Mouse (Mus musculus) heart, embryonic 12.5 days (tissue): ENCODE data around the gene Apeh. TPM values are rescaled to one million over a fixed set of nuclear protein-coding genes. Genes with fewer than 3 reads are reported as not detected.

Experiments used
- ATAC-seq: fragments of 200-750 bp; cut with Nextera tagmentation; 2 replicates; pipeline ENCODE4 v1.8.0; 2017; ENCODE audit warnings: moderate TSS enrichment, moderate library complexity; ENCODE audit not compliant: insufficient number of reproducible peaks, low FRiP score
- H3K27ac ChIP-seq: fragments of 300-500 bp; sonication (generic); 2 replicates; pipeline ENCODE4 v1.5.1; 2016; ENCODE audit warnings: mild to moderate bottlenecking, moderate library complexity; ENCODE audit not compliant: poor library complexity, severe bottlenecking
- H3K27me3 ChIP-seq: fragments of 300-500 bp; sonication (generic); replicated peaks from 2 replicates; pipeline ENCODE4 v1.6.1; 2016; ENCODE audit warnings: mild to moderate bottlenecking, moderate library complexity
- H3K36me3 ChIP-seq: fragments of 300-500 bp; sonication (generic); 2 replicates; pipeline ENCODE4 v1.6.1; 2016; ENCODE audit warnings: mild to moderate bottlenecking, moderate library complexity
- H3K4me1 ChIP-seq: fragments of 300-500 bp; sonication (generic); replicated peaks from 2 replicates; pipeline ENCODE4 v1.6.1; 2016; ENCODE audit warnings: mild to moderate bottlenecking
- H3K4me2 ChIP-seq: fragments of 300-500 bp; sonication (generic); 2 replicates; pipeline ENCODE4 v1.6.1; 2016; ENCODE audit warnings: mild to moderate bottlenecking, moderate library complexity
- H3K4me3 ChIP-seq: fragments of 300-500 bp; sonication (generic); 2 replicates; pipeline ENCODE4 v1.5.1; 2016; ENCODE audit warnings: mild to moderate bottlenecking
- H3K9ac ChIP-seq: fragments of 300-500 bp; sonication (generic); 2 replicates; pipeline ENCODE4 v1.6.1; 2016; ENCODE audit warnings: mild to moderate bottlenecking, moderate library complexity
- H3K9me3 ChIP-seq: fragments of 300-500 bp; sonication (generic); replicated peaks from 2 replicates; pipeline ENCODE4 v1.6.1; 2016; ENCODE audit warnings: mild to moderate bottlenecking, moderate library complexity
- WGBS: fragments of 180-500 bp; shearing (Covaris S2); methylation state at CpG from one replicate; pipeline ENCODE4 v1.1.7; 2016; 5-methylcytosine and 5-hydroxymethylcytosine counted together
- polyA plus RNA-seq: library from polyadenylated mRNA; unstranded; fragments of >200 nt; fragmentation: Nextera tagmentation; extraction: Ambion mirVana; gene quantifications from 2 replicates; pipeline ENCODE4 v1.2.1, GENCODE M21; 2016

The Apeh gene
- polyA plus RNA-seq, 1 experiment from 2014 or later = 51.1 TPM

GRCm38 (mm10) chr9:108133478-108133877 is 39.1 kb upstream of the Apeh start:
- Histone ChIP-seq H3K9me3 (no peaks in the 10 kb centered on the region), H3K4me1 (peaks cover 22% of the 10 kb centered on the region), H3K27me3 (peaks cover 21% of the 10 kb centered on the region; the same call in 1 of the 2 replicates), H3K9ac (no peak overlapping the region), H3K4me3 (no peak overlapping the region), H3K27ac (no peak overlapping the region), H3K4me2 (no peak overlapping the region), H3K36me3 (no peaks in the 10 kb centered on the region)
- no peak for ATAC-seq
- 100% methylated on average over 1 of the region's 1 CpGs for WGBS

DNA sequence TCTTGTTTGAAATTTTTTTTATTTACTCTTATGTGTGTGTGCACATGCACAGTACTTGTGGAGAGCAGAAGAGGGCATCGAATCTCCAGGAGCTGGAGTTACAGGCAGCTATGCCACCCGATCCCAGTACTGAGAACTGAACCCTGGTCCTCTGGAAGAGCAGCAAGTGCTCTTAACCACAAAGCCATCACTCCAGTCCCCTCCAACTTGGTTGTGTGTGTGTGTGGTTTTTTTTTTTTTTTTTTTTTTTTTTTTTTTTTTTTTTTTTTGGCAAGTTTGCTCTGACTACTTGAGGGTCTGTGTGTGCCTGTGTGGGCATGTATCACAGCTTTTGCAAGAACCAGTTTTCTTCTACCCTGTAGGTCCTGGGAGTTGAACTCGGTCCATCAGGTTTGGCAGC is 38.0 kb upstream of the Apeh start:
- peaks cover 21% of the 10 kb centered on the region for H3K4me1 ChIP-seq
- H3K27ac ChIP-seq = no peak overlapping the region
- H3K4me3 ChIP-seq = no peak overlapping the region
- H3K36me3 ChIP-seq = no peaks in the 10 kb centered on the region
- peaks cover 21% of the 10 kb centered on the region; the same call in 1 of the 2 replicates for H3K27me3 ChIP-seq
- WGBS = 89% methylated on average over 3 of the region's 3 CpGs
- no peak overlapping the region for H3K4me2 ChIP-seq
- ATAC-seq = no peak
- H3K9me3 ChIP-seq = no peaks in the 10 kb centered on the region
- H3K9ac ChIP-seq = no peak overlapping the region

DNA sequence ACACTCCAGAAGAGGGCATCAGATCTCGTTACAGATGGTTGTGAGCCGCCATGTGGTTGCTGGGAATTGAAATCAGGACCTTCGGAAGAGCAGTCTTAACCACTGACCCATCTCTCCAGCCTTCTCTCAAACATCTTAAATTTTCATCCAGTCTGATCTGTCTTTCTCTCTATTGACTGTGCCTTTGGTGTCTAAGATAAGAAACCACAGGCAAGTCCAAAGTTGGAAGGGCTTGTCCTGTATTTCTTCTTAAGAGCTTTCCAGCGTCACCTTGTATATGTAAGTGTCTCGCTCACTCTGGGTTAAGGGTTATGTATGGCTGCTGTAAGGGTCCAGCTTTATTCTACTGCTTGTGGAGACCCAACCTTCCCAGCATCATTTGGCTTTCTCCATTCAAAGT is 37.1 kb upstream of the Apeh start:
- Histone ChIP-seq H3K36me3 (no peaks in the 10 kb centered on the region), H3K4me3 (no peak overlapping the region), H3K27ac (no peak overlapping the region), H3K4me2 (no peak overlapping the region), H3K9ac (no peak overlapping the region), H3K9me3 (no peaks in the 10 kb centered on the region), H3K27me3 (peaks cover 21% of the 10 kb centered on the region; the same call in 1 of the 2 replicates), H3K4me1 (peaks cover 12% of the 10 kb centered on the region)
- WGBS = 81% methylated on average over 5 of the region's 5 CpGs
- ATAC-seq = no peak

DNA sequence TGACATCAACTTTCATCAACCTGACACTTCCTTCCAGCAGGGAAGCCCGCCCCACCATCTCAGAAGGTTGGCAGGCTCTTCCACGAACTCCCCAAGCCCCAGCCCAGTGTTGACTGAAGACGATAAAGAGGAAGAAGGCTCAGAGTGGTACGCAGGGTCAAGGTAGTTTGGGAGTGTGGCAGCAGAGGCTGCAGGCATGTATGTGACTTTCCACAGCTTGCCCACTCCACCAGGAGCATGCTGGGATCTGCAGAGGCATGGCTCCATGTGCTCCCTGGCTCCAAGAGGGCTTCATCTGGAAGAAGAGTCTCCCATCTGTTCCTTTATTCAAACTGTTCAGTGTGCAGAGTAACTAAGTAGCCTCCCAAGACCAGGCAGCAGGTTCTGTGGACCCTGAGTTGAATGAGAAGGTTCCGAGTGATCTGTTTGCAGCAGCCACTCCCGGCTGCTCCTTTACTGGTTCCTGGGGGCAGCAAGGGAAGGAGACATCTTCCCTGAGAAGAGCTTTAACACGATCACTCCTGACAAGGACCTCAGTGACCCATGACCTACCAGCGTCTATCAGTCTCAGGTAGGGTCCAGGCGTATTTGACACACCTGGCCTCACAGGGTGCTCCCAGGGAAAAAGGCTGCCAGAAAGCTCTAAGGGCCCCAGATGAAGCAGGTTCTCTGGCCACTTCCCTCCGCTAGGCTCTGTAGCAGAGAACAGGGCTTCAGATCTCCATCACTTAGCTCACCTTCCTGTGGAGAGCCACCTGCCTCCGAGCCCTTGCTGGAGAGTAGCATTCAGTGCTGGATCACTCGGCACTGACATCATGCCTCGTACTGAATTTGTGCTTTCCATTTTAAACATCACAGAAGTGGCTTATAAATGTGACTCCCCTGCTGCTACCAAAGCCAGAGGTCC is 34.9 kb upstream of the Apeh start:
- ATAC-seq = no peak
- Histone ChIP-seq H3K9me3 (no peaks in the 10 kb centered on the region), H3K4me1 (peaks cover 12% of the 10 kb centered on the region), H3K9ac (no peak overlapping the region), H3K27ac (no peak overlapping the region), H3K36me3 (no peaks in the 10 kb centered on the region), H3K4me2 (no peak overlapping the region), H3K27me3 (peaks cover 21% of the 10 kb centered on the region; the same call in 1 of the 2 replicates), H3K4me3 (no peak overlapping the region)
- 67% methylated on average over 13 of the region's 13 CpGs for WGBS

GRCm38 (mm10) chr9:108128248-108128647 is 33.8 kb upstream of the Apeh start:
- no peak overlapping the region for H3K4me3 ChIP-seq
- H3K36me3 ChIP-seq = no peaks in the 10 kb centered on the region
- H3K9me3 ChIP-seq = no peaks in the 10 kb centered on the region
- H3K4me1 ChIP-seq = peaks cover 12% of the 10 kb centered on the region
- H3K9ac ChIP-seq = no peak overlapping the region
- H3K27ac ChIP-seq = no peak overlapping the region
- no peak overlapping the region for H3K4me2 ChIP-seq
- 66% methylated on average over 11 of the region's 11 CpGs for WGBS
- ATAC-seq = no peak
- H3K27me3 ChIP-seq = peaks cover 17% of the 10 kb centered on the region; the same call in 1 of the 2 replicates

- ATAC-seq = no peak
- H3K4me2 ChIP-seq = no peak overlapping the region
- peaks cover 17% of the 10 kb centered on the region; the same call in 1 of the 2 replicates for H3K27me3 ChIP-seq
- no peaks in the 10 kb centered on the region for H3K36me3 ChIP-seq
- H3K4me3 ChIP-seq = no peak overlapping the region
- no peaks in the 10 kb centered on the region for H3K9me3 ChIP-seq
- peaks cover 12% of the 10 kb centered on the region for H3K4me1 ChIP-seq
- WGBS = 81% methylated on average over 17 of the region's 17 CpGs
- no peak overlapping the region for H3K9ac ChIP-seq
- no peak overlapping the region for H3K27ac ChIP-seq
Observed at GRCm38 (mm10) chr9:108126436-108127180, 32.2 kb upstream of the Apeh start.

DNA sequence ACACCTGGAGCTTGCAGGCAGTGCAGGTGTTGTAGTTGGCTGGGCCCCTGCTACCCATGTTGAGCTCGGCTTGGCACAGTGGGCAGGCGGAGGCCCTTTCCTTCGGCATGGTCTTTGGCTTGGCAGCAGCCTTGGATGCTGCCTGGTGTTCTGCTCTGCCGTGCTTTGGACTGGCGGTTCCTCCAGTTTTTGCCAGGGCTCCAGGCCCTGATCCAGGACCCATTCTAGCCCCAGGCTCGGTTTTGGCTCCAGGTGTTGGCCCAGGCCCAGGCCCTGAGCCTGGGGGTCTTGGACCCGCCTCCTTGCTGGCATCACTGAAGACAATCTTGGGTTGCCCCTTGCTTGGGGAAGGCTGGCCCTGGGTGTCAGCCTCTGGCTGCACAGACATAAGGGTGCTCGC is 31.3 kb upstream of the Apeh start:
- Histone ChIP-seq H3K27ac (no peak overlapping the region), H3K9ac (no peak overlapping the region), H3K9me3 (no peaks in the 10 kb centered on the region), H3K4me3 (no peak overlapping the region), H3K4me1 (peaks cover 14% of the 10 kb centered on the region), H3K27me3 (peaks cover 17% of the 10 kb centered on the region; the same call in 1 of the 2 replicates), H3K36me3 (no peaks in the 10 kb centered on the region), H3K4me2 (no peak overlapping the region)
- ATAC-seq = no peak
- 89% methylated on average over 8 of the region's 8 CpGs for WGBS

- no peak overlapping the region for H3K4me3 ChIP-seq
- no peak overlapping the region for H3K4me2 ChIP-seq
- 0 out of 2 replicates have a peak, but pooled peaks cover 4% of the 10 kb centered on the region for H3K27me3 ChIP-seq
- no peak overlapping the region for H3K9ac ChIP-seq
- no peak overlapping the region for H3K27ac ChIP-seq
- no peaks in the 10 kb centered on the region for H3K9me3 ChIP-seq
- no peaks in the 10 kb centered on the region for H3K36me3 ChIP-seq
- no peak for ATAC-seq
- peaks cover 27% of the 10 kb centered on the region for H3K4me1 ChIP-seq
- WGBS = 70% methylated on average over 4 of the region's 4 CpGs
Observed at GRCm38 (mm10) chr9:108123916-108124315, 29.5 kb upstream of the Apeh start.

DNA sequence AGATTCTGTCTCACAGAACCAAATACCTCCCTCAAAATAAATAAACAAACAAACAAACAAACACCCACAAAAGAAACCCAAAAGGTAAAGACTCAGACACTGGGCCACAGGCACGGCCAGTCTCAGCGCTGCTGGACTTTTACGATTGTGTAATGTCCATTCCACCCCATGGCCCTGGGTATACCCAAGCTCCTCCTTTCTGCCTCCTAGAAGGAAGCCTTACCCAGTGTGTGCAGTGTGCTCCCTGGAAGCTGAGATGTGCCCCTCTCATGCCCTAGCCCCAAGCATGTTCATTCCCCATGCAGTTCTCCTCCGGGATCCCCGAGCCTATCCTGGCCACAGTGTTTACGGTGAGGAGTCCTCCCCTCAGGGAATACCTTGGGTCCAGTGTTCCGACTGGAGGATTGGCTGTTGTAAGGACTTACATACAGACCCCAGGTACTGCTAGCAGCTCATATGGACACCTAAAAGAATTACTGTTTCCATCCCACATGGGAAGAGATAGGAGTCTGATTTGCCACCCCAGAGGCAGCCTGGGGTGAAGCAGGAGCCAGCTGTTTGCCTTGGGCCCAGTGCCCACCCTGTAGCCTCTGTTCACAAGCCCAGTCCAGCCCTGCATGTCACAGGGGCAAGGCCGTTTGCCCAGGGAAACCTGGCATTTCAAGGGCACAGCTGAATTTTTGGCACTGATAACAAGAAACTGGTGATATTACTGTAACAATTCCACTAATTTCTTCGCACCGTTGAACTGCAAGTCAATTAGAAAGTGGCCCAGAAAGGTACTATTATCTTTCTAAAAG is 27.0 kb upstream of the Apeh start:
- H3K36me3 ChIP-seq = no peaks in the 10 kb centered on the region
- H3K9me3 ChIP-seq = no peaks in the 10 kb centered on the region
- peaks cover 23% of the 10 kb centered on the region for H3K4me1 ChIP-seq
- no peak overlapping the region for H3K4me2 ChIP-seq
- no peak for ATAC-seq
- no peak overlapping the region for H3K4me3 ChIP-seq
- H3K9ac ChIP-seq = no peak overlapping the region
- 85% methylated on average over 10 of the region's 10 CpGs for WGBS
- H3K27me3 ChIP-seq = 0 out of 2 replicates have a peak, but pooled peaks cover 5% of the 10 kb centered on the region
- H3K27ac ChIP-seq = no peak overlapping the region

DNA sequence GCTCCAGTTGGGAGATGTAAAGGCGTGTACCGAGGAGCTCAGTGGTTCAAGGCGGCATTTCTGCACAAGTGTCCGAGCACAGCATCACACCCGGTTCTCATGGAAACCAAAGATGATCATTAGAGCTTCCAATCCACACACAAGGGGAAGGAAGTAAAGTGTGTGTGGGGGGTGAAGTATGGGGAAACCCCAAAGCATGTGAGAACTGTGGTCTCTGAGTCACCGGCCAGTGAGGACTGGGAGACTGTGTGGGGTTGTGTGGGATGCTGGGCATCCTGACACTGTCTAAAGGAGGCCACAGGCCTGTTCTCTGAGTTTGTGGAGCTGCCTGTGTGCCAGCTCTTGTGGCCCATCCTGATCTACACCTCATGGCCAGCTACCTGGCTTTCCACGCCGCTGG is 26.3 kb upstream of the Apeh start:
- 91% methylated on average over 8 of the region's 8 CpGs for WGBS
- ATAC-seq = no peak
- no peak overlapping the region for H3K4me2 ChIP-seq
- H3K4me3 ChIP-seq = no peak overlapping the region
- no peaks in the 10 kb centered on the region for H3K9me3 ChIP-seq
- no peaks in the 10 kb centered on the region for H3K36me3 ChIP-seq
- H3K4me1 ChIP-seq = peaks cover 23% of the 10 kb centered on the region
- no peak overlapping the region for H3K9ac ChIP-seq
- H3K27me3 ChIP-seq = peaks cover 8% of the 10 kb centered on the region
- peak overlapping the region; percentile 90; the same call in 1 of the 2 replicates for H3K27ac ChIP-seq
